Mouse (Mus musculus): ENCODE data around the gene H2al1a.

The H2al1a gene

DNA sequence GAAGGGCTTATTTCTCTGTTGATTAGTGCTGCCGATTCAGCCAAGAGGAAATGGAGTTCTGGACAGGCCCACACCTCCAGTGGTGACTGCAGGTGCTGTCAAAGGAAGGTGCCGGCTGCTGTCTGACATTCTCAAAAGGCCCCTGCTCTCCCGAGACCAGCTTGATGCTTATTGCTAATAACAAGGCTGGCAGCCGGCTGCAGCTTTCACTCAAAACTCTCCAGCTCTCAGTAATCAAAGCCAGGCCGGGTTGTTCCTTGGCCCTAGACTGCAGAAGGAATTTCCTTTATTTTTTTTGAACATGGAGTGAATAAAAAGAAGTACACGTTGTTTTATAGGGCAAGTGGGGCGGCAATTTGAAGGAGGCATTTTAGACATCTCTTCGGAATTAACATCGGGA, 46.7 kb downstream of the H2al1a start:
- no peak for DNase-seq (ENCODE audit: low read depth)

DNA sequence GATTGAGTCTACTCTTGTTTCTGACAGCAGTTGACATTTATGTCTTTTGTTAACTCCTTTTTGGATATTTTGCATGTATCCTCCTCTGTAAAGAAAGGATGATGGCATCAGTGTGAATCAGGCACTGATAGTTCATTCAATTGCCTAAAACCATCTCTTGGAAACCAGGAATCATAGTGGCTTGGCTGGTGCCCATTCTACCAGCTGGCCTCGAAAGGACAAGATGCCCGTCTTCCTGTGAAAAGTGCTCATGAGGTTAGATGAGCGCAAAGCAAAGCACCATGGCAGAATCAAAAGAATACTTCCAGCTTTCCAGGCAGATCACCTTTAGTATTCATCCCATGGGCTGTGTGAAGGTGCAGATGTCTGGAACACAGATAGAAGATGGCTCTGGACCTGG, 47.7 kb downstream of the H2al1a start:
- DNase-seq (ENCODE audit: low read depth): no peak

All from fibroblast of lung, adult 2 months (primary cell).